Mouse (Mus musculus): ENCODE data around the gene Zc2hc1c.
"Not testable (repeated sequence)": the region's sequence is repeated elsewhere in the genome, so short reads cannot be mapped to it uniquely, and the experiment has no call there.

The Zc2hc1c gene

DNA sequence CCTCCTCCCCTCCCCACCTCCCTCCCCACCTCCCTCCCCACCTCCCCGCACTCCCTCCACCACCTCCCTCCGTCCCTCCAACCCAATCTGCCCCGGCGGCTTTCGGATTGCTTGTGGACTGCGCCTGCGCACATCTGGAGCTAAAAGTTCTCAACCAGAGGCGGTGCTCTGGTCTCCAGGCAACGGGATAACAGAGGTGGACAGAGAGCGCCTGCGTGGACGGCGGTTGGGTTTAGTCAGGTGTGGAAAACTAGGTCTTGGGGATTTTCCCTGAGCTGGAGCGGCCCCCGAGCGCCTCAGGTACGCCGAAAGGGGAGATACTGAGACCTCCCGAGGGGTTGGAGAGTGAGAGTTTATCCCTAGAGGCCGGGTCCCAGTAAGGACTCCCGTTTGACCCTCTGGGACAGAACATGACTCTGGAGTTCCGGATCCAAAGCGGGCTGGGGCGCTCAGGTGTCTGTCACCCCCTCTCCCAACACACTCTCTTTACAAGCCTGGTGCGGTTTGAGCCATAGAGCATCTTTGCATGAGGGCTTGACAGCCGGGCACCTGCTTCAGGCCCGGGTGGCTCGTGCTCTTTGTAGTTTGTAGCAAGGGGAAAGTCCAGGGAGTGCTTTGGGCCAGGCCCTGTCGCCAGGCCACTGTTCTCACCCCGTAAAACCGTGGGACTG is at the start of gene Zc2hc1c:
Gene Zc2hc1c, plus strand, starts transcription at position 106 of the 671 bp plus-strand sequence.
- DNase-seq (ENCODE audit: low spot score in 2 of 2), result peak; percentile 58 to 84

DNA sequence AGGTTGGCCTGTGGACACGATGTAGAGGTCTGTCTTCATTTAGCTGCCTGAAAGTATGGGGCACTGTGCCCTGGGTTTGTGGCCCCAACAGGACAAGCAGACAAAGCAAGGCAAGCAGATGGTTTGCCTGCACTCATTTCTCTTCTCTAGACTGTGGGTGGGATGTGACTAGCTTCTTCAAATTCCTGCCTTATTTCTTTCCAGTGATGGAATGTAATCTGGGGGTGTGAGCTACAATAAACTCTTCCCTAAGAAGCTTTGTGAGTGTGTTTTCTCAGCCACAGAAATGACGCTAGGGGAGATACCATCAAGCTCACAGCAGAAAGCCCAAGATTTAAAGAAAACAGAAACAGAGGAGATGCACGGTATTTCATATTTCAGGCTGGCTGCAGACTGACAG is 36.3 kb upstream of the Zc2hc1c start:
- no peak for DNase-seq (ENCODE audit: low spot score in 2 of 2)

DNA sequence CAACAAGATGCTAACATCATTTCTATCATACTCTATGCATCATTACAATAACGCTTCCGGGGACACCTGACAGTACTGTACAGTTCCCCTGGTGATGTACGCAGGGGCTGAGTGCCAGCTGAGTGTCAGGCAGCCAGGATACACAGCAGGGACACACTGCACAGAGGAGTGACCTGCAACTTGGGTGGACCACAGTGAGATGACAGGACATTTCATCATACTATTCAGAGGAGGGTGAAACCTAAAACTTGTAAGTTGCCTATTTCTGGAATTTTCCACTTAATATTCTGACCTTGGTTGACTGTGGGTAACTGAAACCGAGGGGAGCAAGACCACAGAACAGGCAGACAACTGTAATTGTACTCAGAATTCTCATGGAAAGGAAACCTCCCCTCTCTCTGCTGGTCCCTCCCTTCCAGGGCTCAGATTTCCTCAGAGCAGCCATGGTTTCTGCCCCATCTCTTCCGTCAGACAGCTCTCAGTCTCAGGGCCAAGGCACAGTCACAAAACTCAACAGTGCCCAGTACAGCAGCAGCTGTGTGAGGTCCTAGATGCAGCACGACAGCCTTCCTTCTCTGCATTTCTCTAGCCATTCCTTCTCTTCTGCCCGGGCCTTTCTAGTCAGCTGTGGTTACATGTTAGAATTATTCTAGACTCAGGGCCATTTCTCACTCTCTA is 32.2 kb upstream of the Zc2hc1c start:
- DNase-seq (ENCODE audit: low spot score in 2 of 2), result no peak

DNA sequence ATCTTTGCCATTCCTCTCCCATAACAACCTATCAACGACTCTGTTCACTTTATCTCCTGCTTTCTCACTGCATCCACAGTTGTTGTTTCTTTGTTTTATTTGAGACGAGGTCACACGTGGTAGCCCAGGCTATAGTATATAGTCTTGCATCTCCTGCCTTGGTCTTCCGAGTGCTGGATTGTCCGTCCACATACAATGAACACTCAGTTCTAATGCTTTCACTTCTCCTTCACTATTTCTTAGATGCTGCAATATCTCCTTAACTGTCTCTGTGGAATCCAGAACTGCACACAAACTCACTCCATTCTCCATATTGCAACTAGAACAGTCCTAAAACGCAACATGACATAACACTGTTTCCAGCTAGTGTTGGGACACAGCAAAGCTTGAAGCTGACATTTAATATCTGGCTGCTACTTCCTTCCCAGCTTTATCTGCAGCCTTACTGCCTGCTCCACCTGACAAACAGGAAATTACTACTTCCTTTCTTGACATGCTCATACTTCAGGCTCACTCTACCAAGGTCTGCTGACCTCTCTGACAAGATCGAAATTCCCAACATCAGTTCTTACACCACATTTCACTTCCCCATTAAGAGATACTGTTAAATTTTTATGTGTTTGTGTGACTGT is 31.3 kb upstream of the Zc2hc1c start:
- DNase-seq (ENCODE audit: low spot score in 2 of 2), result no peak

DNA sequence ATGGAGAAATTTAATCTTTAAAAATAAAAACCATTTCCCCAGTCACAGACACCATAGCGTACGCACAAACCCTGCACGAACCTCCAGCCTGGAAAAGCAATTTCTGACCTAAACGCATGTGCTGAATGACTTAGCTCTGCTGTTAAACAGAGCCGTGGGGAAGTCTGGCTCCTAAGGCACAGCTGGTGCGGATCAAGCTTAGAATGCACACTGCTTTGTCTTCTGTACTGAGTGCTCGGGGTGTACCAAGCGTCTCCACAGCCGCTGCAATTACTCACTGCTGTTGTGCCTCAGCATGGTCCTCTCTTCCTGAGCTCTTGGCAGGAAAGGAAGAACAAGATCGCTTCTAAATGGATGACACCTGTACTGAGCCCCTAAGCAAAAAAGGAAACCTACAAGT is 25.9 kb upstream of the Zc2hc1c start:
- no peak for DNase-seq (ENCODE audit: low spot score in 2 of 2)

DNA sequence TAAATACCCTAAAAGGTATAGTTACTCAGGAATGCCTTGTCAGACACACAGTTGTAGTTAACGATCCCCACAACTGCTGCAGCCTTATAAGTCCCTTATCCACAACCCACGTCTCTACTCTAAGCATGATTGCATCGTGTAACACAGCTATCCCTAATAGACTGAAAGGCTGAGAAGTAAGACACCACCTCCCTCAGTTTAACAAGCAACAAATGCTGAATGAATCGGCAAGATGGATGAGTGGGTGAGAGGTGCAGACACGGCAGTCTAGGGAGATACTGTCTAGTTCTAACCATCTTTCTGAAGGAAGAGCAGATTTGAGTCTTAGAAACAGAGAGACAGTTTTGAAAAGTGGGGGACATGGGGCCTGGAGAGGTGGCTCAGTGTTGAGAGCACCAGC is 25.2 kb upstream of the Zc2hc1c start:
- DNase-seq (ENCODE audit: low spot score in 2 of 2), result peak in 1 of 2 experiments; percentile 20

DNA sequence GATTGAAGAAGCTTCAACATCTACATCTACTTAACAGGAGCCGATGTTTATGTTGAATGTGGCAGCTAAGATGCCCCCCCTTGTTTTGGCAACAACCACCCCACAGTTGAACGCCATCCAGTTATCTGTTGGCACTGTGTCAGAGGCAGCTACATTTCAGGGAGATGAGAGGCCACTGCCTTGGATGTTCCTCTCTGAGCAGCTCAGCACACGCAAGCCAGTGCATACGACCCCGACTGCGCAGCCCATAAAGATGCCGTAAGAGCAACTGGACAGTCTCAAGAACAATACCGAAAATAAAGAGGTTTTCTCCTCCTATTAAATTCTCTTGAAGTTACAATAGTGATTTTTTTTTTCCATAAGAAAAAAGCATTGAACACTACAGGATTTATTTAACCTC is 23.9 kb upstream of the Zc2hc1c start:
- DNase-seq (ENCODE audit: low spot score in 2 of 2), result no peak

DNA sequence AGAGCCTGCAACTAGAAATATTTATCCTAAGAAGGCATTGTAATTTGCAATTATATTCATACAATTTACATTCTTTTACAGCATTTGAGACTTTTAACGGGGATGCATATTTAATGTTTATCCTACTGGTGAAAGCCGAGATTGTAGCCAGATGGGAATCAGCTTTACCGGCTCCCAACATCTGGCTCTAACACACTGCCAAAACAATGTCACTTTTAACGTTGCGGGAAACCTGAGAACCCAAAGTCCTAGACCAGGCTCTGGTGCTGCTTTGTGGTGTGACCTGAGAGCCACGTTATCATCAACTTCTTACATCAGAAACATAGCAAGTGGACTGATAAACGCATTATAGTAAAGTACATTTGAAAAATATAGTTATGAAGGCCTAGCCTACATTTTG is 23.5 kb upstream of the Zc2hc1c start:
- DNase-seq (ENCODE audit: low spot score in 2 of 2), result no peak

DNA sequence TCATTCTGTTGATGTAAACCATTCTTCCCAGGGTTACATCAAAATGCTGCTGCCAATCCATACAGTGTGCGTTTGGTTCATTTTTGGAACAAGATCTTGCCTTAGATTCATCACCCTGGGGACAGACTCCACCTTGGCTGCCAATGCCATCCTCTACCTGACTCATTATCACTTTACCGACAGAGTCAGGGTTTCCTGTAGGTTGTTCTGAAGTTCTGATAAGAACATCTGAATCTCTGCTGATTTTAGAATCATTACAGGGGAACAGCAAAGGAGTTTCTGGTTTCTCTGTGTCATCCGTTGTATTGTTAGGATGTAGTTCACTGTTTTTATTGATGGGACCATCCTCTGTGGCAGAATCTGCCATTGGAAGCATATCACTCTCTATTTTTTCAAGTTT is 22.1 kb upstream of the Zc2hc1c start:
- DNase-seq (ENCODE audit: low spot score in 2 of 2), result no peak

DNA sequence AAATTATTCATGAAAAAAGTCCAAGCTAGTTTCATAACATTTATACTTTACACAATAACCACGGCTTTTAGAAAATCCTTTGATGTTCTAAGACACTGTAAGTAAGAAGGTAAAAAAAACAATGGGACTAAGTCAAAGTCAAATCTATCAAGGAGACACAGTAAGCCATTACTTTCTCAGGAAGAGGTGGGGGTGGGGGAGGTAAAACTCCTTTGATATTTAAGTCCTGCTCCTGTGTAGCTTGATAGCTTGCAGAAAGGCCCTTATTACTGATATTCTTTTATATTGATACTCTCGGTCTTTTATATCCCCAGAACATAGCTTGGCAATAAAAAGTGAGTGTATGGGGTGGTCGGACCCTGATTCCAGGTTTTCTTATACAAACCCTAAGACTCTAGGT is 18.6 kb upstream of the Zc2hc1c start:
- no peak for DNase-seq (ENCODE audit: low spot score in 2 of 2)

DNA sequence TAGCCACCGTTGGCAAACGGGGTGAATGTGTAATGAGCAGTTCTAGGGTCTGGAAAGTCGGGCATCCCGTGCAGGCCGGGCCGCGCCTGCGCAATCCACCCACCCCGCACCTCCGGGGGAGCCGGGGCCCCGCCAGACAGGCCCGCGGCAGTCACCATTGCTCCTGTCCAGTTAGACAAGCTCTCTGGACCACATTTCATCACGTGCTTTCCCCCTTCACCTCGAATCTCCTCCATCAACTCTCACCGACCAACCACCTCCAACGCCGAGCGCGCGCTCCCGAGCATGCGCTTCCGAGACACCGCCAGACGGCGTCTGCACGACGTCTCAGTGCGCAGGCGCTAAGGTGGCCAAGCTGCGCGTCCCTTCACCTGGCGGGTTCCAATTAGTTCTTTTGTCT is 18.1 kb upstream of the Zc2hc1c start, which contains the start of gene Mlh3:
Gene Mlh3, minus strand, starts transcription at position 281 of the 400 bp plus-strand sequence.
- peak; percentile 62 to 86 for DNase-seq (ENCODE audit: low spot score in 2 of 2)

DNA sequence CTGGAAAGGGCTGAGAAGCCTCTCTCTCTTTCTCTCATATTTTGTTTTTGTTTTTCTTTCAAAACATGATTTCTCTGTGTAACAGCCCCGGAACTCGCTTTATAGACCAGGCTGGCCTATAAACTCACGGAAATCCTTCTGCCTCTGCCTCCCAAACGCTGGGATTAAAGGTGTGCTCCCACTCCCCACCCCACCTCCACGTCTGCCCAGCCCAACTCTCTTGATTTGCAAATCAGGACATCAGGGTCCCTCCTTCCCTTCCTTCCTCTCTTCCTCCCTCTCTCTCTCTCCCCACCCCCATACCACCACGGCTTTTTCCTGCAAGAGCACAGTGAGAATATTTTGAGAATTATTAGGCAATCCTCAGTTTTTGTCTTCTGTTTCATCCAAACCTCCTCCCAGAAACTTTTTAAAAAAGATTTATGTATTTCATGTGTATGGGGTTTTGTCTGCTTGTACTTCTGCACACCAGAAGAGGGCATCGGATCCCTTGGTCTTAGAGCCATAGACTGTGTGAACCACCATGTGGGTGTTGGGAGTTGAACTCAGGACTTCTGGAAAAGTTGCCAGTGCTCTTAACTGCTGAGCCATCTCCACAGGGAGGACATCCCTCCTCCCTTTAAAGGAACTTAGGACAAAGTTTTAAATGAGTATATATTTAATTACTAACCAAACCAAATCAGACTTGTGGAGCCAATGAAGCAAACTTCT is 17.1 kb upstream of the Zc2hc1c start:
- DNase-seq (ENCODE audit: low spot score in 2 of 2), result no peak

DNA sequence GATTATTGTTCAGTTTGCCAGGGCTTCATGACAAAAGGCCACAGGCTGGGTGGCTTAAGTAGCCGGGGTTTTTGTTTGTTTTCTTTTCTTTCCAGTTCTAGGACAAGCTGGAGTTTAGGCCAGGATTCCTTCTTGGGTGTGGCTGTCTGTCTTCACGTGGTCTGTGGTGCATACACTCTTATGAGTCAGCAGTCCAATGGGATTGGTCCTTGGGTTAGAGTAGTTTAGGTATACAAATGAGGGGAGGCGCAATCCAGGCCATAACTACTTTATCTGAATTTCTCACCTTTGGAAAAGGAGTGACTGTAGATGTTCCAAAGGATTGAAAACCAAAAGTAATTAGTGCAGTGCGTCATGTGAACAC is 16.6 kb upstream of the Zc2hc1c start:
- DNase-seq (ENCODE audit: low spot score in 2 of 2), result no peak

DNA sequence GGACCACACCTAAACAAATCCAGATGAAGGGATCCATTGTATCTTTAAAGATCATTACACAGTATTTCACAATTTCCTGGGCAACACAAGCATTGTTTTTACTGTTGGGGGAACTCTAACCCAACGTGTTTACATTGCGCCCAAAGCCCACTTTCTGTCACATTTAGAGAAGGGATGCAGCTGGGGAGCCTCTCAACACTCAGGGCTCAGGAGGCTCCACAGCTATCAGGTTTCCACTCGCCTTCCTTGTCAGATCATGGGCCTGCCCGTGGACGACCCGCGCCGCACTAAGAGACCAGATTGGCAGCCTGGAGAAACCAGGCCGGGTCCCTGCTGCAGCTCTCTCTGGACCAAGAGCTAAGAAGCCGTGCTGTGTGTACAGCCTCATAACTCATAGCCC is 14.9 kb upstream of the Zc2hc1c start:
- no peak for DNase-seq (ENCODE audit: low spot score in 2 of 2)

DNA sequence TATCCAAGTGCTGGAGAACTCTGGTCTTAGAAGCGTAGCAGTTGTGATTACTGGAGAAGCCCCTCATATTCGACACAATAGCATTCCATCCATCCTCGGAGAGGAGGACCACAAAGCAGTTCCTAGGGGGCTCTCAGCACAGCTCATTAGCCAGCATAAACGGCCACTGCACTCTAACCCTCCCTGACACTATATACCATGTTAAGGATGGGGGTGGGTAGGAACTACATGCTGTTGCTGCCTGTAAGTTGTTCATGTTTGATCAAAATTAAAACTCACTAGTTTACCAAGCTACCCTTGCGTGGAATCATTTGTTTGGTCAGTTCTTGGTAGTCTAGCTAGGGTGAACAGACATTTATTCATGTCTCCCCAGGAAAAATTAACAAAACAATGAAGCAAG is 12.1 kb upstream of the Zc2hc1c start:
- DNase-seq (ENCODE audit: low spot score in 2 of 2), result no peak

DNA sequence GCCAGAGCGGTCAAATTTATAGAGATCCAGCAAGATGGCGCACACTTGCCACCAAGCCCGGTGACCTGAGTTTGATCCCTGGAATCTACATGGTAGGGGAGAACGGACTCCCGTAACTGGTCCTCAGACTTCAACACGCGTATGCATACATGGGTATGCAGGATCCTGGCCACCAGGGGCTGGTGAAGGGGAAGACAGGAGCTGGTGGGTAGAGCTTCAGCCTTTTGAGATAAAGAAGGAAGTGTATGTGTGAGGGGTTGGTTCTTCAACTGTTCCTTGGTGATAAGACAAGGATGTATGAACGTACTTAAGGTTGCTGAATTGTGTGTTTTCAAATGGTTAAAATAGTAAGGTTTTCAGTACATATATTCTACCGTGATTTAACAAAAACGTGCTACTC is 9.5 kb upstream of the Zc2hc1c start:
- DNase-seq (ENCODE audit: low spot score in 2 of 2), result no peak

DNA sequence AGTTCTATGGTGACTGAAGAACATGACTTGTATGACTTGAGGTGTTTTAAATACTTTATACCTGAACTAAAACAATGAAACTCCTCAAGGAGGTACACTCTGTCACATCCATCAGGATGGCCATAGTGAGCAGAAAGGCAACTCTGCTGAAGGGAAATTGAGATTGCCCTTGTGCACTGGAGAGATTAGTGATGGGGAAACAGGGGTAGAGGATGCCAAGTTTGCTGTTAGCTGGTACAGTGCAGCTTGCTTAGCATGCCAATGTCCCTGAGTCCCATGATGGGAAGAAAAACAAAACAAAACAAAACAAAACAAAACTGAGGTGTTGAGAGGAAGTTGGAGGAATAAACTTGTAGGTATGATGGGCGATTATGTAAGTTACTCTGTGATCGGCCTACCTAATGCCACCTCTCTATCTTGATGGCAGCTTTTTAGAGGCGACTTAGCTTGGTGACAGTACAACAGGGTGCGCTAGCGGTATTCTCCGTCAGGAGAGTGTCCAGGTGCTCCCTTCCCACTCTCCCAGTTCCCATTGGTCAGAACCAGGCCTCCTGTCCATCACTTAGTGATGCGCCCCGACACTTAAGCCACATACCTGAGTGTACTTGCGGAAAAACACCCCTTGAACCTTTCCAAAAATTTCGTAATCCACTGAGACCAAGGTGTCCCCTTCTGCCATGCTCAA is 8.9 kb upstream of the Zc2hc1c start:
- DNase-seq (ENCODE audit: low spot score in 2 of 2), result peak in 1 of 2 experiments; percentile 24

DNA sequence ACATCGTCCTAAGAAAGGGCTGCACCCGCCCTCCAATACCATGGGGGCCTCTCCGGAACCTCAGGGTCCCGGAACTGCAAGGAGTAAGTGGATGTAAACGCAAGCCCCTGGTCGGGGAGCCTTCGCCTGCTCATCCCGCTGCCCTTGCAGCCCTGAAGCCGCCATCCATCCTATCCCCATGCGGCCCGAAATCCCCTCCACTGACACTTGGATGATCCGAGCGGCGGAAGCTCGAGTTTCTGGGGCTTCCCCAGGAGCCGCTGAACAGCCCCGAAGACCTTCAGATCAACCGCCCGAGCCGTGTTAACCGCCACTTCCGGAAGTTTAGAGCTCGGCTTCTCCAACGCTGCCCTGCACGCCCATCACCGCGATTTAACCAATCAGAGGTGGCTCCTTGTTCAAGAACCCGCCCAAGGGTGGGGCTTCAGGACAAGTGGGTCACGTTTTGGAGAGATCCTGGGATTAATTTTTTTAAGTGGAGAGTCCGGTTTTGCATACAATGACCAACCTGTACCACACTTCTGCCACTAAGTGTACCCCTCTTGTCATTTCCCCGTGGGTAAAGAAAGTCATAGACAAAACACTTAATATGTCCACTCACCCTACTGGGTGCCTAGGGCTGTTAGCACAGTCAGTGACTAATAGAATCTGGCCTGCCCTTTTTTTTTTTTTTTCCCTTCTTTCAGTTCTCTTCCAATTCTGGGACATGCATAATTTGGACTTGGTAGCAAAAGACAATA is 8.1 kb upstream of the Zc2hc1c start:
- DNase-seq (ENCODE audit: low spot score in 2 of 2), result peak; percentile 90 to 98

DNA sequence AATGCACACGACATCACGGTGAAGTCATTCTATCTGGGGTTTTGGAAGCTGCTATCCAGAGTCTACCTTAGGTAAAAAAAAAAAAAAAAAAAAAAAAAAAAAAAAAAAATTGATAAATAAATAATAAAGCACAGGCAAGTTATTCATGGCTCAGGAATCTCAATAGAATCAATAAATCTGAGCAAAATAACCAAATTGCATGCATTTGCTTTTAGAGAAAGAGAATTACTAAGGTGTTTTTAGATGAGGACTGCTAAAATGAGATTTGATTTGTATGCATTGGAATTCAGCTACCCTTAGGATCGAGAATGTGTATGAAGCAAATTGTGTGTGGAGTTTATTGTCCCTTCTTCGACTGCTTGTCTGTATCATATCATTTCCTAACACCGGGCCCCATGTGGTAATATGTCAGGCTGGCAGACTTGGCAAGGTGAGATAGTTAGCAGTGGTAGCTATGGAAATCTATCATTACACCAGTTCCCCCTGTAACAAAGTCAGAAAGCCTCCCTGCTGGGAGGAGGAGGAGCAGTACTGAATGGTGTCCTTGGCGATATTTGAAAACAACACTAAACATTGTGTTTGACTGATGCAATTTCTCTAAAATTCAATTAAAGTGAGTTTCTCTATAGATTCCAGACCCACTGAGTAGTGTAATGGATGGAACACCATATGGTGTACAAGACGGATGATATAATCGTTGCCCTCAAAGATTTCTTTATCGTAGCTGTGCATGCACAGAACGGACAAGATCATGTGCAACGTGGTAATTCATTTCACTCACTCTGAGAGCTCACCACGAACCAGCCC is 7.3 kb upstream of the Zc2hc1c start:
- no peak for DNase-seq (ENCODE audit: low spot score in 2 of 2)

DNA sequence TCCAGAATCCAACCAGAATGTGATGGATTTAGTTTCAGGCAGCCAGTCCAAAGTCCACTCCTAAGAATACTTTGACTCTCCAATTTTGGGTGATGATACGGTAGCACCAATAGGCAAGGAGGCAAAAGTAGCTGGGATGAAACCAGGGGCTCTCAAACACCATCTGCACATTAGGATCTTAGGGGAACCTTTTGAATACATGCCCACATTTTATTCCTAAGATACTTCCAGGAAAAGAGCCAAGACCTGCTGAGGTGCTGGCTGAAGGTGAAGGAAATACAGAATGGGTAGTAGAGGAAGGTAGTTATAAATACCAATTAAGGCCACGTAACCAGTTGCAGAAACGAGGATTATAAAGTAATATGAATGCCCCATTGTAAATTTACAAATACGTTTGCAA is 6.6 kb upstream of the Zc2hc1c start:
- DNase-seq (ENCODE audit: low spot score in 2 of 2), result not testable (repeated sequence)

All from left cerebral cortex, adult 9 months (tissue).